Mouse (Mus musculus) adrenal gland, adult 18-20 months (tissue): ENCODE results near the gene Ccdc51. TPM values are rescaled to one million over a fixed set of nuclear protein-coding genes. Genes with fewer than 3 reads are reported as not detected.
"Not testable (repeated sequence)": the region's sequence is repeated elsewhere in the genome, so short reads cannot be mapped to it uniquely, and the experiment has no call there.

Experiments used
- DNase-seq, 2 experiments: peaks; one replicate each; pipeline ENCODE4 v3.0.0; 2021 to 2022; ENCODE audit warnings: low spot score in 2 of 2
- total RNA-seq, 2 experiments: library from RNA; stranded (reverse); gene quantifications; 1 replicate in 1 of 2; 2 replicates in 1 of 2; pipeline ENCODE4 v1.2.3; 2021

Gene Ccdc51
- total RNA-seq, 2 experiments from 2014 or later = 11.8 to 12.6 TPM

DNA sequence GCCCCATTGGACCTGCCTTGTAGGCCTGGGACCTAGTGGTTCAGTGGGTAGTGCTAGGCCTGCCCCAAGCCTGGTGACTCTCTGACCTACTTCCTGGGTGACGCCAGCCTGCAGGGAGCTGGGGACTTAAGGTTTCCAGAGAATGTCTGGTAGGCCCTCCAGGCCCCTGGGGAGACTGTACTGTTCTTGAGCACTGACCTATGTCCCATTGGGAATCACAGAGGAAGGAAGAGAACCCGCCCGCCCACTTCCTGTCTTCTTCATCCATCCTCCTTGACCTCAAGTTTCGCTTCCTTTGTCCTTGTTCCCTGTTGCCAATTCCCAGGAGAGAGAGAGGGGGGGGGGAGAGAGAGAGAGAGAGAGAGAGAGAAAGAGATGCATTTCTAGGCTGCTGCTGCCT, 35.8 kb downstream of the Ccdc51 start:
- peak in 1 of 2 experiments; percentile 27 for DNase-seq

DNA sequence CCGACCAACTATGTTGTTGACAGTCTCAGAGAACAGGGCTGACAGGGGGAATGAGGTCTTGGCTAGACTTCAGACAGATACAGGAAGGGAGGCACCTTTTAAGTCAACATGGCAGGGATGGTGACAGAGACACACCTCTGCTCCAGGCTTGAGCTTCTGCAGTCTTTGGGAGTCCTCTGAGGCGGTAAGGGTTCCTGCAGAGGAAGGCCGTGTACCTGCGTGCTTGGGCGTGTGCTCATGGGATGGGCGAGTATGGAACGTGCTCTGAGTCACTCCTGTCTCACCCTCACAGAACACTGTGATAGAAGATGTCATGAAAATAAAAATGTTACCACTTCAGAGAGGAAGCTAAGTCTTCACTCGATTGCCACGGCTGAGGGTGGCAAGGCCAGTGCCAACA, 37.3 kb downstream of the Ccdc51 start:
- peak in 1 of 2 experiments; percentile 22 for DNase-seq

DNA sequence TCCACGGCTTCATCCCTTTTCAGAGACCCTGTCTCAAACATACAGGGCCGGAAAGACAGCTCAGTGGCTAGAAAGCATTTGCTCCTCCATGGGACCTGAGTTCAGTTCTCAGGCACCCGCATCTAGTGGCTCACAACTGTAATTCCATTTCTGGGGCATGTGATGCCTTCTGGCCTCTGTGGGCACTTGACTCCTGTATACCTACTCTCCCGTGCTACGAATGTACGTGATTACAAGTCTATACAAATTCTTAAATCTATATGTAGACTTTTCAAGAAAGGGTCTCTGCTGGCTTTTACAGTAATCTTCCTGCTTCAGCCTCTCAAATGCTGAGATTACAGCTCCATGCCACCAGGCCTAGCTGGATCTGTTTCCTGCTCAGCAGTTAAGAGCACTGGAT, 38.7 kb downstream of the Ccdc51 start:
- DNase-seq = no peak

DNA sequence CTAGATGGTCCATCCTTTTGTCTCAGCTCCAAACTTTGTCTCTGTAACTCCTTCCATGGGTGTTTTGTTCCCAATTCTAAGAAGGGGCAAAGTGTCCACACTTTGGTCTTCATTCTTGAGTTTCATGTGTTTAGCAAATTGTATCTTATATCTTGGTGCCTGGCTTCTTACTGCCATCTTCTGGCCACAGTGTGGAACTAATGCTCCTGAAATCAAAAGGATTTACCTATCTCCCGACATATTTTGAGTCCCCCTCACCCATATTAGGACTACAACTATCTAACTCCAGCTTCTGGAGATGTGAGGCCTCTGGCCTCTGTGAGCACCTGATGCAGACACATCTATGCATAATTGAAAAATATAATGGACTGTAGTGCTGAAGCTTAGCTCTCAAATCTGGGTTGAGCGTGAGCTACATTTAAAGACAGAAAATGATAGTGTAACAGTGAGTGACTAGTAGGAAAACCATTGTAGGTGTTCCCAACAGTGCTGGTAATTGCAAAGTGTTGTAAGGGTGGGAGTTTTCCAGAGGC, 40.3 kb downstream of the Ccdc51 start:
- no peak for DNase-seq

DNA sequence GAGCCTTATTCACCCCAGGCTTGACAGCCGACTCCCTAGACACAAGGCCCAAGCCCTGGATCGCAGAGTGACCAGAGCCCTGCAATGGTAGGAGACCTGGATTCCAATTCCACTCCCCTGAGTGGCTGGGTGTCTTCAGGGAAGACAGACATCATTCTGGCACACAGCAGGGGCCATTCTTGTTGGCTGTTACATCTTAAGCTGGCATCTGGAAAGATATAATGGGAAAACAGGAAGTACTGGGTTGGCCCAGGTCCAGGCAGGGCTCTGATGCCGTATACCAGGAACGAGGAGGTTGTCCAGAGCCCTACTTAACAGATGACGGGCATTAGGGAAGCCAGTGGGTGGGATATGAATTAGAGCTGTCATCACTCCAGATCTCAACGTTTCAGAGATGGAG, 41.0 kb downstream of the Ccdc51 start:
- no peak for DNase-seq

DNA sequence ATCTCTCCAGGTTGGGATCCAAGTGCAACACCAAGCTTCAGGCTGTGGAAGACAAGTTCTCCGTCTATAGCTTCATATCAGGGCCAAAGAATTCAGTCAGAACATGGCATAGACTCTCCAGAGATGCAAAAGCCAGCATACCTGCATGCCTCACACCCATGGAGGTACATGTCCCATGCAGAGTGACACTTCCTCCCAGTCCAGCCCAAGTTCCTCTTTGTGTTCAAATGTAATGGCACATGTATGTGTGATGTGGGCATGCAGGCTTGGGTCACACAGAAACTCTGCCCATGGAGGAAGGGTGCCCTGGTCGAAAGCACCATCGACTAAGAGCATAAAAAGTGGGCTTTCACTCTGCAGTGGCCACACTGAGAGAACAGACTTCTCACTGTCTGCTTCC, 41.9 kb downstream of the Ccdc51 start:
- no peak for DNase-seq

DNA sequence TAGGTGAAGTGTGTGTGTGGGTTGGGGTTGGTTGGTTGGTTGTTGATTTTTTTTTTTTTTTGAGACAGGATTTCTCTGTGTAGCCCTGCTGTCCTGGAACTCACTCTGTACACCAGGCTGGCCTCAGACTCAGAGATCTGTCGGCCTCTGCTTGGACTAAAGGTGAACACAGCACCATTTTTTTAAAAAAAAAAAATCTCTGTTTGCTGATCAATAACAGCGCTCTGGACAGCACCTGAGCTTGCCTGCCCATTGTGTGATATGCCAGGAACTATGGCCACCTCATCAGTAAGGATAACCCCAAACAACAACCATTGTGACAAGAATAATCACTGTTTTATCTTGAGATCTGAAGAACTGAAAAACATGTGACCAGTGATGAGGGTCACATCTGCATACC, 42.8 kb downstream of the Ccdc51 start:
- DNase-seq = no peak

DNA sequence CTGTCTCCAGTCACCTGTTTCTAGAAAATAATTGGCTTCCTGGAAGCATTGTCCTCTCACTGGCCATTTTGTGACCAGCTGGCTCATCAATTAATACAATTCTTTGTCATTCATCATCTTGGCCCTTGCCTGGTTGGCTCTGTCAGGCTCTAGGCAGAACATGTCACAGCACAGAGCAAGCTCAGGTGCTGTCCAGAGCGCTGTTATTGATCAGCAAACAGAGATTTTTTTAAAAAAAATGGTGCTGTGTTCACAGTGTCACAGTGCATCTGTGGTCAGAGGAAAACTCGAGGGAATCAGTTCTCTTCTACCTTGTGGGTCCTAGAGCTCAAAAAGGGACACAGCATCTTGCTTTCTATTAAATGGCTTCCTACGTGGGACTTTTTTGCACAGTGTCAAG, 43.2 kb downstream of the Ccdc51 start:
- DNase-seq = no peak

DNA sequence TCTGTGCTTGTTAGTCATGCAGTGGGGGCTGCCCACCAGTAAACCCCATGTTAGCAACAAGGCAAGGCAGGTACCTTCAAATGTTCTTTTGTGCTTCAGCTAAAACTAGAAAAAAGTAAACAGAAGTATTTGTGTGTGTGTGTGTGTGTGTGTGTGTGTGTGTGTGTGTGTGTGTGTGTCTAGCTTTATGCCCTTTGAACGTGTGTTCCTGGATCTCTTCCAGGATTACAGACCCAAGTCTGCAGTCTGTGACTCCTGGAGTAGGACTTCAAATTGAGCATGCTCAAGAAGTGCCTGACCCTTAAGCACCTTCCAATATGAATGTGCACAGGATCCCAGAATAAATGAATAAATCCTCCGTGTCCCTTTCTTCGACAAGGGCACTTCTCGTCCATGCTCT, 44.8 kb downstream of the Ccdc51 start:
- no peak for DNase-seq

DNA sequence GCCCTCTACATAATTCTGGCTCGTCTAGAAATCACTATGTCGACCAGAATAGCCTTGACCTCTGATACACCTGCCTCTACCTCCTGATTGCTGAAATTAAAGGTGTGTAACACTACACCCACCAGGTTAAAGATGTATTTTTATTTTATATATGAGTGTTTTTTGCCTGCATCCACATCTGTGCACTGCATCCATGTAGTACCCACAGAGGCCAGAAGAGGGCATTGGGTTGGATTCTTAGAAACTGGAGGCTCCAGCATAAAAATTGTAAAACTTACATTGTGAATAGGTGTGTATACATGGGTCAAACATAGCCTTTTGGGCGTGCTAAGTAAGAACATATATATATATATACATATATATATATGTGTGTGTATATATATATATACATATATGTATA, 45.9 kb downstream of the Ccdc51 start:
- no peak for DNase-seq

DNA sequence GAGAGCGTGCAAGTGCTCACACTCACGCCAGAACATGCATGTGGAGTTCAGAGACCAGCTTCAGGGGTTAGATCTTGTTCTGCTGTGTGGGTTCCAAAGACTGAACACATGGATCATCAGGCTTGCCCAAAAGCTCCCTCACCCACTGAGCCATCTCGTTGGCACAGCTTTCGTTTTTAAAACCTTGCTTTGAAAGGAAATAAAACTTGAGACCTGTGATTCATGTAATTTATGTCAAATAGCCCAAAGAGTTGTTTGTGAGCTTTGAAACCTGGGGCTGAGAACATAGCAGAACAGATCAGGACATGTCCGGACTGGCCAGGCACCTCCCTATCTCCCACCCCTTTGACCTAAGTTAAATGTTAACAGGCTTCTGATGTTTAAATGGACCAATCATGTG, 47.8 kb downstream of the Ccdc51 start:
- no peak for DNase-seq

DNA sequence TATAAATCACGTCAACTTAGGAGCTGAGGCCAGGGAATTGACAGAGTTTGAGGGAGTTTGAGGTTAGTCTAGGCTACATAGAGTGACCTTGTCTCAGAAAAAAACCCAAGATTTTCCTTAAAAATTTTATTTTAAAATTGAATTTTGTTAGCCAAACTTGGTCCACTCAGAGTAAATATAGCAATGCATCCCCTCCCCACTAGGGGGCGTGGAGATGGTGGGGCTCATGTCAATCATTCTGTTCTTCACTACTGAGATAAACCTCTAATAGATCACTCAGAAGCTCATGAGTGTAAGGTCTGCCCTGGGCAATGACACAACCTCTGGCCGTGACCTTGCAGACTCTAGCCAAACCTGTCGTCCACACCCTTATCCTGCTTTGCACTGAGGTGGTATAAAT, 58.1 kb downstream of the Ccdc51 start:
- DNase-seq = not testable (repeated sequence)

Other genes starting within 250 kb of the Ccdc51 start
- 10 to 100 TPM in 1 of 2 experiments, 1 to 10 TPM in 1; 9.6 to 13.8 TPM for gene Slc26a6, start 229.2 kb upstream of the Ccdc51 start, total RNA-seq
- gene Tmem89, start 167.9 kb upstream of the Ccdc51 start, total RNA-seq = under 1 TPM in 1 of 2 experiments, not detected in 1; 0.32 TPM
- gene Uqcrc1, start 145.9 kb upstream of the Ccdc51 start, total RNA-seq = 1,000 to 10,000 TPM in 1 of 2 experiments, 100 to 1,000 TPM in 1; 638 to 1,072 TPM
- gene Col7a1, start 128.9 kb upstream of the Ccdc51 start, total RNA-seq = 1 to 10 TPM; 6.4 to 7.5 TPM
- gene Ucn2, start 96.5 kb upstream of the Ccdc51 start, total RNA-seq = under 1 TPM; 0.26 to 0.53 TPM
- gene Pfkfb4, start 90.7 kb upstream of the Ccdc51 start, total RNA-seq = 10 to 100 TPM in 1 of 2 experiments, 1 to 10 TPM in 1; 7.6 to 13.7 TPM
- gene Shisa5, start 43.9 kb upstream of the Ccdc51 start, total RNA-seq = 100 to 1,000 TPM; 126 to 137 TPM
- gene Trex1, start 22.8 kb upstream of the Ccdc51 start, total RNA-seq = 10 to 100 TPM; 15.8 to 21.6 TPM
- gene Atrip, start 8.4 kb upstream of the Ccdc51 start, total RNA-seq = 10 to 100 TPM; 14.7 to 15.2 TPM
- 100 to 1,000 TPM; 319 to 392 TPM for gene Tma7, start 94 bp downstream of the Ccdc51 start, total RNA-seq
- gene Plxnb1, start 12.9 kb downstream of the Ccdc51 start, total RNA-seq = 100 to 1,000 TPM in 1 of 2 experiments, 10 to 100 TPM in 1; 63.9 to 107 TPM
- gene Fbxw21, start 79.5 kb downstream of the Ccdc51 start, total RNA-seq = not detected
- gene Fbxw13, start 113.5 kb downstream of the Ccdc51 start, total RNA-seq = not detected
- gene Fbxw20, start 152.3 kb downstream of the Ccdc51 start, total RNA-seq = not detected
- gene Fbxw14, start 205.2 kb downstream of the Ccdc51 start, total RNA-seq = not detected